Mouse (Mus musculus) hematopoietic multipotent progenitor cell, adult 10-12 weeks (in vitro differentiated cells): Measurements from ENCODE around the gene 1700102P08Rik. TPM values are rescaled to one million over a fixed set of nuclear protein-coding genes. Genes with fewer than 3 reads are reported as not detected.

Experiments used
- polyA plus RNA-seq: library from polyadenylated mRNA; stranded (reverse); fragments of >175 nt; gene quantifications from 2 replicates; pipeline ENCODE4 v1.2.3, GENCODE M21; 2012; ENCODE audit warnings: low replicate concordance

Gene 1700102P08Rik
- polyA plus RNA-seq, result 3.3 and 5.5 TPM in 2 replicates

DNA sequence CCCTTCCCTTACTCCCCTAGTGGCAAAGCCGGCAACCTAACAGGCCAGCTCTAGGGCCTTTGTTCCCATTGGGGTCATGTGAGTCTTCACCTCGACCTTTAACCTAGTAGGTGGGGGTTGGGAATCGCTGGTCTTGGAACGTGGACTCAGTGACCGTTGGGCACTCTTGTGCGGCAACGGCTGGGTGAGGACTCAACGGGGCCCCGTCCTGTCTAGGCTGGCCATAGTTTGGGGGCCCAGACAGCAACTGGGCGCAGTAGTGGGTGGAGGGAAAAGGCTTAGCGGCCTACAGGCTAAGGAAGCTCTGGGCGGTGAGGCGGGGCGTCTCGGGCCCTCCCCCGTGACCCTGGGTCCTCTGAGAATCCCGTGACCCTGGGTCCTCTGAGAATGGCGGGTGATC, at the start of gene 1700102P08Rik:
TSS of gene 1700102P08Rik (plus strand) at position 130 of the 400 bp plus-strand sequence.

DNA sequence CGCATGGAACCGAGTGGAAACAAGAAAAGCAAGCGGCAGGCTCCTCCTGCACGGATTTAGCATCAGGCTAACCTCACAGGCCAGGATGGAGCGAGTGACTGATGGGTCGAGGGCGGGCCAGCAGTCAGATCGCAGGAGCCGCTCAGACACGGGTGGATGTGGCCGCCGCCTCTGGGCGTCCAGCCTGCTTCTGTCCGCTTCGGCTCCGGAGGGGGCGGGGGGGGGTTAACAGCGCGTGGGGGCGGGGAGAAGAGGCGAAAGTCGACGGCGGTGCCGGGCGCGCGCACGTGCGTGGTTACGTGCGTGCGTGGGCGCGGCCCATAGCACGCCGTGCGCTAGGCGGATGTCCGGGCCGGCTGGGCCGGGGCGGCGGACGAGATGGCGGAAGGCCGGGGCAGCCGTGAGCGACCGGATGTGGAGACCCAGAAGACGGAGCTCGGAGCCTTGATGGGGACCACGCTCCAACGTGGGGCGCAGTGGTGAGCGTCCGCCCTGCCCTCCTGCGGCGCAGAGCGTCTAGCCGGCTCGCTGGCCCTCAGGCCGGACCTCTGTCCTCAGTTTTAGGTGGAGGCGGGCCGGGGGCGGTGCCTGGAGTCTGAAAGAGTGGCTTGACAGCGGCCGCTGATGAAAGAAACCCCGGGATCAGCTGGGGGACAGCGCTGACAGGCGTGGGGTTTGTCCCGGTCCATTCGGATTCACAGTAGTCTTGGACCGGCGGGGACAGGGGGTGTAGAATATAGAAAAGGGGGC, 44.9 kb upstream of the 1700102P08Rik start, which contains the start of gene Usp4:
TSS of gene Usp4 (plus strand) at position 314 of the 750 bp plus-strand sequence.

DNA sequence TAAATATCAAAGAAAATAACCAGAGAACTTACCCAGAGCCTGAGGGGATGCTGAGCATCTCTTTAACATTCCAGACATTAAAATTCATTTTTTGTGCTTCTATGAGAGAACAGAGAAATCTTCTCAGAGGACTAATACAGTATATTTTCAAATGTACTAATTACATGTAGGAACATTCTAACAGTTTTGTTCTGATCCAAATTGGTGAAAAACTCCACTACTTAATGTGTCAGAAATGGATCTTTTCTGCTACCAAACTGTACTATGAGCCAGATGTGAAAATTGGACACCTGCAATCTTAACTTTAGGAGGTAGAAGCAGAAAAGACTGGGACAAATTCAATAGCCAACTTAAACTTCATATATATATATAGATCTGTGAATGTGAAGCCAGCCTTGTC, 35.8 kb downstream of the 1700102P08Rik start, which contains the start of gene Ccdc36:
TSS of gene Ccdc36 (minus strand) at position 101 of the 400 bp plus-strand sequence.

DNA sequence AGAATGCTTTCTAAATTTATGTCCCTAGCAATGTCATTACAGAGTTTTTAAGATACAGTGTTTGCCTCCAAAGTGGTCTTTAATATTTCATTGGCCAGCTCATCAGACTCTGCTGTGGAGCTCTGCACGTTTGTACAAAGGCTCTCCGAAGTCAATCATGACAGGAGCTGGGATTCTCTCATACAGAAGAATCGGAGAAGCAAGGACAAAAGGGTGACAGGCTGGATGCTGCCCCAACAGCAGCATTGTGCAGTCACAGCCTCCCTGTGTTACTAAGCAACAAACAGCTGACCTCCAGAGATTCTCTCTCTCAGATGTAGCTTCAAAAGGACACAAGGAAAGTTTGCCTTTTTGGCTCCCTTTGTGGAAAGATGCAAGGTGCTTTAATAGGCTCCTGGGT, 43.6 kb downstream of the 1700102P08Rik start, which contains the start of gene BC048562:
TSS of gene BC048562 (plus strand) at position 301 of the 400 bp plus-strand sequence.

Other genes starting within 250 kb of the 1700102P08Rik start
- 1.6 and 2.0 TPM in 2 replicates for gene Bsn, start 202.4 kb upstream of the 1700102P08Rik start, polyA plus RNA-seq
- gene Dag1, start 128.8 kb upstream of the 1700102P08Rik start, polyA plus RNA-seq, result 20.6 and 21.7 TPM in 2 replicates
- gene Nicn1, start 102.4 kb upstream of the 1700102P08Rik start, polyA plus RNA-seq, result 0.24 and 0.65 TPM in 2 replicates
- gene Amt, start 96.0 kb upstream of the 1700102P08Rik start, polyA plus RNA-seq, result 0.12 and 0.45 TPM in 2 replicates
- gene Rhoa, start 86.7 kb upstream of the 1700102P08Rik start, polyA plus RNA-seq, result 168 and 183 TPM in 2 replicates
- gene Tcta, start 86.6 kb upstream of the 1700102P08Rik start, polyA plus RNA-seq, result 3.9 and 6.1 TPM in 2 replicates
- 259 and 377 TPM in 2 replicates for gene Gpx1, start 53.9 kb upstream of the 1700102P08Rik start, polyA plus RNA-seq
- 18.2 and 114 TPM in 2 replicates for gene Usp4, start 45.0 kb upstream of the 1700102P08Rik start, polyA plus RNA-seq
- gene Ccdc36, start 35.7 kb downstream of the 1700102P08Rik start, polyA plus RNA-seq, result 0.08 TPM in 1 of 2 replicates, not detected in the other
- gene BC048562, start 43.7 kb downstream of the 1700102P08Rik start, polyA plus RNA-seq, result not detected in 2 replicates
- gene Ccdc71, start 67.7 kb downstream of the 1700102P08Rik start, polyA plus RNA-seq, result 15.7 and 24.2 TPM in 2 replicates
- gene Klhdc8b, start 68.8 kb downstream of the 1700102P08Rik start, polyA plus RNA-seq, result 13.3 and 17.0 TPM in 2 replicates
- 0.42 and 1.4 TPM in 2 replicates for gene Lamb2, start 86.9 kb downstream of the 1700102P08Rik start, polyA plus RNA-seq
- gene Usp19, start 97.8 kb downstream of the 1700102P08Rik start, polyA plus RNA-seq, result 85.5 and 193 TPM in 2 replicates
- gene Qars, start 114.9 kb downstream of the 1700102P08Rik start, polyA plus RNA-seq, result 27.8 and 92.7 TPM in 2 replicates
- 65.0 and 106 TPM in 2 replicates for gene Qrich1, start 124.0 kb downstream of the 1700102P08Rik start, polyA plus RNA-seq
- 31.4 and 47.0 TPM in 2 replicates for gene Impdh2, start 167.5 kb downstream of the 1700102P08Rik start, polyA plus RNA-seq
- 6.9 and 18.4 TPM in 2 replicates for gene Ndufaf3, start 174.6 kb downstream of the 1700102P08Rik start, polyA plus RNA-seq
- 157 and 182 TPM in 2 replicates for gene Dalrd3, start 177.1 kb downstream of the 1700102P08Rik start, polyA plus RNA-seq
- 13.4 and 24.3 TPM in 2 replicates for gene Wdr6, start 185.9 kb downstream of the 1700102P08Rik start, polyA plus RNA-seq
- 4.7 and 12.9 TPM in 2 replicates for gene P4htm, start 204.9 kb downstream of the 1700102P08Rik start, polyA plus RNA-seq